Mouse (Mus musculus): ENCODE results near the gene F12. TPM values are rescaled to one million over a fixed set of nuclear protein-coding genes. Genes with fewer than 3 reads are reported as not detected.

Gene F12
- not detected in 2 replicates for polyA plus RNA-seq (2014; fragmentation: Nextera tagmentation; extraction: Ambion mirVana)

DNA sequence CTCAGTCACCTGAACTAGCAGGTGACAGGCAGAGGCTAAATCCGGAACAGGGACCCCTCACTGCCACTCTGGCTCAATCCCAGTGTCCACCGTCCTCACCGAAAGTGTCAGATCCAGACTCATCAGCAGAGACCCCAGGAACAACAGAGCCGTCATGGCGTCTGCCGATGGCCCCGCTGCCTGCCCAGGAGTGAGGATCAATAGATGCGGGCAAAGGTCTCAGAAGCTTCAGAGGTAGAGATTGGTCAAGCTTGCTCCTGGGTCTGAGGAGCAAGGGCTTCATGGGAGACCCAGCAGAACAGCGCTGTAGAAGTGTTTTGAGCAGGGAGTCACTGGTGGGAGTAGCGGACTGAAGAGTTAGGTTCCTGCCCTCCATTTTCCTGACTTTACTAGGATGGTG, at the start of gene F12:
F12 (minus strand) TSS at position 181 of the 400 bp plus-strand sequence.
- Histone ChIP-seq H3K27ac (replicated peaks; ENCODE audit: low read depth, low read length) (no peak within 1 kb of the TSS), H3K4me3 (ENCODE audit: low read depth, low read length) (no peak within 1 kb of the TSS), H3K9me3 (replicated peaks; ENCODE audit: control insufficient read depth, low read length) (no peaks in the 10 kb centered on the region), H3K4me2 (ENCODE audit: low read depth, low read length) (no peak within 1 kb of the TSS), H3K36me3 (replicated peaks; ENCODE audit: control insufficient read depth, insufficient read depth, low read depth, low read length) (no peaks in the 10 kb centered on the region), H3K9ac (replicated peaks; ENCODE audit: low read length) (no peak within 1 kb of the TSS), H3K27me3 (ENCODE audit: control insufficient read depth, insufficient read depth, low read length) (peaks cover 4% of the 10 kb centered on the region), H3K4me1 (ENCODE audit: control insufficient read depth, insufficient read depth, low read length) (no peaks in the 10 kb centered on the region)
- ATAC-seq (replicated peaks; ENCODE audit: insufficient number of reproducible peaks, low FRiP score, low TSS enrichment, low read depth), result no peak
- no peak for DNase-seq (ENCODE audit: low spot score)
- WGBS, result 88% methylated on average over 10 of the region's 10 CpGs

- ATAC-seq (replicated peaks; ENCODE audit: insufficient number of reproducible peaks, low FRiP score, low TSS enrichment, low read depth) (no peak), DNase-seq (ENCODE audit: low spot score) (no peak)
- H3K27ac ChIP-seq (replicated peaks; ENCODE audit: low read depth, low read length), result no peak overlapping the region
- no peaks in the 10 kb centered on the region for H3K27me3 ChIP-seq (ENCODE audit: control insufficient read depth, insufficient read depth, low read length)
- no peak overlapping the region for H3K9ac ChIP-seq (replicated peaks; ENCODE audit: low read length)
- H3K4me2 ChIP-seq (ENCODE audit: low read depth, low read length), result no peak overlapping the region
- peaks cover 4% of the 10 kb centered on the region for H3K4me1 ChIP-seq (ENCODE audit: control insufficient read depth, insufficient read depth, low read length)
- 93% methylated on average over 8 of the region's 8 CpGs for WGBS
- no peaks in the 10 kb centered on the region for H3K9me3 ChIP-seq (replicated peaks; ENCODE audit: control insufficient read depth, low read length)
- H3K36me3 ChIP-seq (replicated peaks; ENCODE audit: control insufficient read depth, insufficient read depth, low read depth, low read length), result peaks cover 25% of the 10 kb centered on the region
- H3K4me3 ChIP-seq (ENCODE audit: low read depth, low read length), result no peak overlapping the region
Measured at GRCm38 (mm10) chr13:55476256-55476655, 49.7 kb upstream of the F12 start.

DNA sequence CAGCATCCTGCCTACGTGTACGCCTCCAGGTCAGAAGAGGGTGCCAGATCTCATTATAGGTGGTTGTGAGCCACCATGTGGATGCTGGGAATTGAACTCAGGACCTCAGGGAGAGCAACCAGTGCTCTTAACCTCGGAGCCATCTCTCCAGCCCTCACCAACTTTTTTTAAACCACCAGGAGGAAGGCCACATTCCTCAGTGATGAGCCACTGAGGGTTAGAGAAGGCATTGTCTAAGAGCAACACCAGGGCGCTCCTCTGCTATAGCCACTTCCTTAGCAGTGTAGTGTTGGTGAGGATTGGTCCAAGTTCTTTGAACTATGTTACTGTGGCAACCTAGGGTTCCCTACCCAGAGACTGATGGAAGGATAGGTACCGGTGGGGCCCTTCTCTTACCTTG, 49.2 kb upstream of the F12 start:
- H3K9ac ChIP-seq (replicated peaks; ENCODE audit: low read length), result no peak overlapping the region
- no peak overlapping the region for H3K4me2 ChIP-seq (ENCODE audit: low read depth, low read length)
- H3K36me3 ChIP-seq (replicated peaks; ENCODE audit: control insufficient read depth, insufficient read depth, low read depth, low read length), result peaks cover 25% of the 10 kb centered on the region
- H3K9me3 ChIP-seq (replicated peaks; ENCODE audit: control insufficient read depth, low read length), result no peaks in the 10 kb centered on the region
- peaks cover 7% of the 10 kb centered on the region for H3K4me1 ChIP-seq (ENCODE audit: control insufficient read depth, insufficient read depth, low read length)
- H3K27me3 ChIP-seq (ENCODE audit: control insufficient read depth, insufficient read depth, low read length), result no peaks in the 10 kb centered on the region
- no peak overlapping the region for H3K27ac ChIP-seq (replicated peaks; ENCODE audit: low read depth, low read length)
- WGBS, result 85% methylated on average over 5 of the region's 5 CpGs
- no peak overlapping the region for H3K4me3 ChIP-seq (ENCODE audit: low read depth, low read length)
- DNase-seq (ENCODE audit: low spot score) (no peak), ATAC-seq (replicated peaks; ENCODE audit: insufficient number of reproducible peaks, low FRiP score, low TSS enrichment, low read depth) (no peak)

DNA sequence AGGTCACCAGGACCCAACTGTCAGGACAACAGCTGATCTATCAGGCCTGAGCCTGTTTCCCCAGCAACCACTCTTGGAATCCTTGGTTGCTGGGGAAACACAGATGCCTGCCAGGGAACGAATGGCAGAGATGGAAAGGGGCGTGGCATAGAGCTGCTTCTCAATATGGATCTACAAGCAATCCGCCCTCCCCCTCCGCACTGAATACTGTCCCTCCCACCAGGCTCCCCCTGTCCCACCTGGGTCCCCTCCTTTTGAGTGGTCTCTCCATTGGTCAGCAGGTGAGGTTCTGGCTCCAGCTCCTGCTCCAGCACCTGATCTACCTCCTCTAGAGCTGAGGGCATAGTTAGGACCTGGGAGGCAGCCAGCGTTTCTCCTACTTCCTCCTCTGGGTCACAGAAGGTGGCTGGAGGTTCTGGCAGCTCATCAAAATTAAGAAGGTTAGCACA, 48.1 kb upstream of the F12 start:
- Histone ChIP-seq H3K9me3 (replicated peaks; ENCODE audit: control insufficient read depth, low read length) (no peaks in the 10 kb centered on the region), H3K27ac (replicated peaks; ENCODE audit: low read depth, low read length) (no peak overlapping the region), H3K4me1 (ENCODE audit: control insufficient read depth, insufficient read depth, low read length) (peaks cover 9% of the 10 kb centered on the region), H3K27me3 (ENCODE audit: control insufficient read depth, insufficient read depth, low read length) (no peaks in the 10 kb centered on the region), H3K4me2 (ENCODE audit: low read depth, low read length) (no peak overlapping the region), H3K36me3 (replicated peaks; ENCODE audit: control insufficient read depth, insufficient read depth, low read depth, low read length) (peaks cover 21% of the 10 kb centered on the region), H3K9ac (replicated peaks; ENCODE audit: low read length) (no peak overlapping the region), H3K4me3 (ENCODE audit: low read depth, low read length) (no peak overlapping the region)
- 56% methylated on average over 5 of the region's 5 CpGs for WGBS
- peak; percentile 69 for DNase-seq (ENCODE audit: low spot score)
- no peak for ATAC-seq (replicated peaks; ENCODE audit: insufficient number of reproducible peaks, low FRiP score, low TSS enrichment, low read depth)

- no peaks in the 10 kb centered on the region for H3K9me3 ChIP-seq (replicated peaks; ENCODE audit: control insufficient read depth, low read length)
- H3K27ac ChIP-seq (replicated peaks; ENCODE audit: low read depth, low read length), result no peak overlapping the region
- H3K4me2 ChIP-seq (ENCODE audit: low read depth, low read length), result no peak overlapping the region
- DNase-seq (ENCODE audit: low spot score) (no peak), ATAC-seq (replicated peaks; ENCODE audit: insufficient number of reproducible peaks, low FRiP score, low TSS enrichment, low read depth) (no peak)
- no peak overlapping the region for H3K4me3 ChIP-seq (ENCODE audit: low read depth, low read length)
- H3K4me1 ChIP-seq (ENCODE audit: control insufficient read depth, insufficient read depth, low read length), result peaks cover 9% of the 10 kb centered on the region
- H3K27me3 ChIP-seq (ENCODE audit: control insufficient read depth, insufficient read depth, low read length), result no peaks in the 10 kb centered on the region
- 73% methylated on average over 11 of the region's 11 CpGs for WGBS
- H3K36me3 ChIP-seq (replicated peaks; ENCODE audit: control insufficient read depth, insufficient read depth, low read depth, low read length), result peaks cover 21% of the 10 kb centered on the region
- no peak overlapping the region for H3K9ac ChIP-seq (replicated peaks; ENCODE audit: low read length)
Measured at GRCm38 (mm10) chr13:55473961-55474360, 47.4 kb upstream of the F12 start.

GRCm38 (mm10) chr13:55473076-55473831, 46.7 kb upstream of the F12 start:
- ATAC-seq (replicated peaks; ENCODE audit: insufficient number of reproducible peaks, low FRiP score, low TSS enrichment, low read depth) (no peak), DNase-seq (ENCODE audit: low spot score) (peak; percentile 59)
- Histone ChIP-seq H3K4me1 (ENCODE audit: control insufficient read depth, insufficient read depth, low read length) (peaks cover 9% of the 10 kb centered on the region), H3K36me3 (replicated peaks; ENCODE audit: control insufficient read depth, insufficient read depth, low read depth, low read length) (peaks cover 21% of the 10 kb centered on the region), H3K27ac (replicated peaks; ENCODE audit: low read depth, low read length) (no peak overlapping the region; the same call in 1 of the 2 replicates), H3K4me3 (ENCODE audit: low read depth, low read length) (peak overlapping the region; percentile 54), H3K9ac (replicated peaks; ENCODE audit: low read length) (peak overlapping the region; percentile 78), H3K27me3 (ENCODE audit: control insufficient read depth, insufficient read depth, low read length) (no peaks in the 10 kb centered on the region), H3K9me3 (replicated peaks; ENCODE audit: control insufficient read depth, low read length) (no peaks in the 10 kb centered on the region), H3K4me2 (ENCODE audit: low read depth, low read length) (peak overlapping the region; percentile 100)
- 21% methylated on average over 18 of the region's 18 CpGs for WGBS

DNA sequence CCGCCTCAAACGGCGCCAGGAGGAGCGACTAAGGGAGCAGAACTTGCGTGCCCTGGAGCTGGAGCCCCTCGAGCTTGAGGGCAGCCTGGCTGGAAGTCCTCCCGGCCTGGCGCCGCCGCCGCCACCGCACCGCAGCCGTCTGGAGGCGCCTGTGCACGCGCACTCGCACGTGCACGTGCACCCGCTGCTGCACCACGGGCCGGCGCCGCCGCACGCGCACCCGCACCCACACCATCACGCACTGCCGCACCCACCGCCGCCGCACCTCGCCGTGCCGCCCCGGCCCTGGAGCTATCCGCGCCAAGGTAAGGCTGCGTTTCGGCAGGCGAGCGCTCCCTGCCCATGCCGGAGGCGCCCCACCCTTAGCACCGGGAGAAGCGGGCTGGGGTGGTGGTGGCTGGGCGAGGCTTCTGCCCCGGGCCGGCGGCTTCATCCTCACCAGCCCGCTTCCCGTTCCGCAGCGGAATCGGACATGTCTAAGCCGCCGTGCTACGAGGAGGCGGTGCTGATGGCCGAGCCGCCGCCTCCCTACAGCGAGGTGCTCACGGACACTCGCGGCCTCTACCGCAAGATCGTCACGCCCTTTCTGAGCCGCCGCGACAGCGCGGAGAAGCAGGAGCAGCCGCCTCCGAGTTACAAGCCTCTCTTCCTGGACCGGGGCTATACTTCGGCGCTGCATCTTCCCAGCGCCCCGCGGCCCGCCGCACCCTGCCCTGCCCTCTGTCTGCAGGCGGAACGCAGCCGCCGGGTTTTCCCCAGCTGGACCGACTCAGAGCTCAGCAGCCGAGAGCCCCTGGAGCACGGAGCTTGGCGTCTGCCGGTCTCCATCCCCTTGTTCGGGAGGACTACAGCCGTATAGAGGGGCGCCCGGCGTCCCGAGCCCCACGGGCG, 45.8 kb upstream of the F12 start:
- H3K27ac ChIP-seq (replicated peaks; ENCODE audit: low read depth, low read length), result peak overlapping the region; percentile 52
- peak overlapping the region; percentile 100 for H3K4me2 ChIP-seq (ENCODE audit: low read depth, low read length)
- peaks cover 19% of the 10 kb centered on the region for H3K36me3 ChIP-seq (replicated peaks; ENCODE audit: control insufficient read depth, insufficient read depth, low read depth, low read length)
- H3K4me1 ChIP-seq (ENCODE audit: control insufficient read depth, insufficient read depth, low read length), result peaks cover 9% of the 10 kb centered on the region
- under 1% methylated on average over 92 of the region's 103 CpGs for WGBS
- H3K9me3 ChIP-seq (replicated peaks; ENCODE audit: control insufficient read depth, low read length), result no peaks in the 10 kb centered on the region
- peak; percentile 66 for DNase-seq (ENCODE audit: low spot score)
- H3K27me3 ChIP-seq (ENCODE audit: control insufficient read depth, insufficient read depth, low read length), result no peaks in the 10 kb centered on the region
- ATAC-seq (replicated peaks; ENCODE audit: insufficient number of reproducible peaks, low FRiP score, low TSS enrichment, low read depth), result peak; percentile 32
- peak overlapping the region; percentile 54 for H3K4me3 ChIP-seq (ENCODE audit: low read depth, low read length)
- H3K9ac ChIP-seq (replicated peaks; ENCODE audit: low read length), result peak overlapping the region; percentile 78

DNA sequence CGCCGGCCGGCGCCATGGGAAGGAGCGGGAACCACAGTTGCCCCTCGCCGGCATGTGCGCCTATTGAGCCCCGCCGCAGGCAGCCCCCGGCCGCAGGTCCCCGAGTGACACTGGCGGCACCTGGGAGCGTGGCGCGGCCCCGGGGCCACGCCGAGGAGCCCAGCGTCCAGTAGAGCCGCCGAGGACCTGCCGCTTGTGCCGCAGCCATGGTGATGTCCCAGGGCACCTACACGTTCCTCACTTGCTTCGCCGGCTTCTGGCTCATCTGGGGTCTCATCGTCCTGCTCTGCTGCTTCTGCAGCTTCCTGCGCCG, 45.2 kb upstream of the F12 start:
- no peak for DNase-seq (ENCODE audit: low spot score)
- Histone ChIP-seq H3K27ac (replicated peaks; ENCODE audit: low read depth, low read length) (peak overlapping the region; percentile 52), H3K4me1 (ENCODE audit: control insufficient read depth, insufficient read depth, low read length) (peaks cover 9% of the 10 kb centered on the region), H3K4me3 (ENCODE audit: low read depth, low read length) (peak overlapping the region; percentile 54), H3K9me3 (replicated peaks; ENCODE audit: control insufficient read depth, low read length) (no peaks in the 10 kb centered on the region), H3K27me3 (ENCODE audit: control insufficient read depth, insufficient read depth, low read length) (no peaks in the 10 kb centered on the region), H3K4me2 (ENCODE audit: low read depth, low read length) (peak overlapping the region; percentile 100), H3K36me3 (replicated peaks; ENCODE audit: control insufficient read depth, insufficient read depth, low read depth, low read length) (peaks cover 14% of the 10 kb centered on the region), H3K9ac (replicated peaks; ENCODE audit: low read length) (peak overlapping the region; percentile 78)
- under 1% methylated on average over 29 of the region's 31 CpGs for WGBS
- ATAC-seq (replicated peaks; ENCODE audit: insufficient number of reproducible peaks, low FRiP score, low TSS enrichment, low read depth), result peak; percentile 15; the same call in 1 of the 2 replicates

All from embryonic facial prominence, embryonic 11.5 days (tissue).